Mouse (Mus musculus) right cerebral cortex, postnatal 4 days (tissue): ENCODE results near the gene Tlx3.

Source experiments
- DNase-seq: peaks from one replicate; pipeline ENCODE4 v3.0.0-alpha.2; 2022

The Tlx3 gene

GRCm38 (mm10) chr11:33203383-33204328, at the start of gene Tlx3:
Gene Tlx3 (minus strand): TSS chr11:33203589.
- DNase-seq = peak; percentile 44

GRCm38 (mm10) chr11:33240295-33240694, 36.9 kb upstream of the Tlx3 start:
- no peak for DNase-seq

GRCm38 (mm10) chr11:33234134-33234533, 30.7 kb upstream of the Tlx3 start:
- DNase-seq = no peak

GRCm38 (mm10) chr11:33232056-33232455, 28.7 kb upstream of the Tlx3 start:
- no peak for DNase-seq

GRCm38 (mm10) chr11:33228186-33228585, 24.8 kb upstream of the Tlx3 start:
- no peak for DNase-seq

GRCm38 (mm10) chr11:33226516-33226915, 23.1 kb upstream of the Tlx3 start:
- DNase-seq = no peak

GRCm38 (mm10) chr11:33221566-33222365, 18.4 kb upstream of the Tlx3 start:
- no peak for DNase-seq

- DNase-seq = no peak
Measured at GRCm38 (mm10) chr11:33220763-33221162, 17.4 kb upstream of the Tlx3 start.

GRCm38 (mm10) chr11:33217384-33218079, 14.1 kb upstream of the Tlx3 start:
- no peak for DNase-seq

GRCm38 (mm10) chr11:33207411-33207810, 4.0 kb upstream of the Tlx3 start:
- no peak for DNase-seq

- DNase-seq = no peak
Measured at GRCm38 (mm10) chr11:33204966-33205365, 1.6 kb upstream of the Tlx3 start.

- peak; percentile 19 for DNase-seq
Measured at GRCm38 (mm10) chr11:33204329-33204705, 928 bp upstream of the Tlx3 start.

GRCm38 (mm10) chr11:33202972-33203371, 417 bp downstream of the Tlx3 start:
- DNase-seq = no peak

GRCm38 (mm10) chr11:33202296-33202695, 1.1 kb downstream of the Tlx3 start:
- no peak for DNase-seq

GRCm38 (mm10) chr11:33201626-33202010, 1.8 kb downstream of the Tlx3 start:
- DNase-seq = no peak

GRCm38 (mm10) chr11:33200764-33201625, 2.4 kb downstream of the Tlx3 start:
- DNase-seq = peak; percentile 27

- peak; percentile 25 for DNase-seq
Measured at GRCm38 (mm10) chr11:33199906-33200763, 3.3 kb downstream of the Tlx3 start.

- DNase-seq = no peak
Measured at GRCm38 (mm10) chr11:33199117-33199514, 4.3 kb downstream of the Tlx3 start.

GRCm38 (mm10) chr11:33198351-33199116, 4.9 kb downstream of the Tlx3 start:
- DNase-seq = no peak

GRCm38 (mm10) chr11:33197673-33198072, 5.7 kb downstream of the Tlx3 start:
- DNase-seq = no peak
